Mouse (Mus musculus) adrenal gland, adult (tissue): Measurements from ENCODE around the gene Capn7.

Experiments
- DNase-seq, 2 experiments: peaks; one replicate each; pipeline ENCODE4 v3.0.0; 2022 to 2023; ENCODE audit warnings: low spot score in 1 of 2; ENCODE audit not compliant: inconsistent age in 2 of 2

Capn7 gene

DNA sequence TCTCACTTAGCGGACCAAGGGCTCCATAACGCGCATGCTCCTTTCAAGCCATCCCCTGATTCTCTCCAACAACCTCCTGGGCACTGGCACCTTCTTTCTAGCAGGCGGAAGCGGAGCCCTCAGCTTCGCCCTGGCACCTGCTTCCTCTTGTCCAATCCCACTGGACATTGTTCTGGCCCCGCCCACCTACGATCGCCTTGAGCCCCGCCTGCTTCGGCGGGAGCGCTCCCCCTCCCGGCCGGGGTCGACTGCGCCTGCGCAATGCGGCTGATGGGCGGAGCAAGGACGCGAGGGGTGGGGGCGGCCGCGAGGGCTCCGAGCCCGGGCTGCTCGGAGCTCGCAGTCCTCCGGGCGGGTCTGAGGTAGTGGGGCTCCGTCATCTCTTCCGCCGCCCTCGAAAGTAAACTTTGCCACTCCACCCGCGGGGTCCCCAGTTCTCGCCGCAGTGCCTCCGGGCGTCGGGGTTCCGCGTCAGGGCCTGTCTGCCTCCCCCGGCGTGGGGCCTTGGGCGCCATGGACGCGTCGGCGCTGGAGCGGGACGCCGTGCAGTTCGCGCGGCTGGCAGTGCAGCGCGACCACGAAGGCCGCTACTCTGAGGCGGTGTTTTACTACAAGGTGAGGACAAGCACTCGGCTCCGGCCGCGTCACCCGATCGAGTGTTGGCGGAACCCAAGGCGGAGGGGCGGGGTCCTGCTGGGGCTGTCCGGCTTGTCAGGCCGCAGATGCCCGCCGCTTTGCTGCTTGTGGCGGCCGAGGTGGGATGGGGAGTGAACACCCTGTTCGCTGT, at the start of gene Capn7:
TSS of gene Capn7 (plus strand) at position 270 of the 787 bp plus-strand sequence.
- peak; percentile 98 to 99 for DNase-seq

GRCm38 (mm10) chr14:31313192-31313591, 23.2 kb upstream of the Capn7 start:
- DNase-seq = no peak

GRCm38 (mm10) chr14:31316613-31317012, 19.8 kb upstream of the Capn7 start:
- peak; percentile 70 to 72 for DNase-seq

- no peak for DNase-seq
Observed at GRCm38 (mm10) chr14:31317754-31318153, 18.7 kb upstream of the Capn7 start.

GRCm38 (mm10) chr14:31319546-31319945, 16.9 kb upstream of the Capn7 start:
- DNase-seq = no peak

- DNase-seq = no peak
Observed at GRCm38 (mm10) chr14:31321181-31321580, 15.3 kb upstream of the Capn7 start.

DNA sequence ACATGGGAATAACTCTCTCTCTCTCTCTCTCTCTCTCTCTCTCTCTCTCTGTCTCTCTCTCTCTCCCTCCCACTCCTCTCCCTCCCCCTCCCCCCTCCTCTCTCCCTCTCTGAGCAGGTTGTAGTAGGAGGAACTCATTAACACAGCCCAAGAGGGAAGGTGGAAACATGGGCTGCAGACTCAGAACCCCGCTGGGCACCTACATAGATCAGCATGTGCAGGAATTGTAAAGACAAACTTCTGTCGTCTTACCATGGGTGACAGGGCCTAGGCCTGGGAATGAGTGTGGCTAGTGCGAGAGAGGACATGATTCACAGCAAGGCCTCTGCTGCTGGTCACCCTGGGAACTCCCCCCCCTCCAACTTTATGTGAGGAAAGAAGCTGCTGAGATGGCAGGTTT, 14.2 kb upstream of the Capn7 start:
- no peak for DNase-seq

- no peak for DNase-seq
Observed at GRCm38 (mm10) chr14:31323189-31323588, 13.2 kb upstream of the Capn7 start.

- DNase-seq = peak; percentile 46 to 77
Observed at GRCm38 (mm10) chr14:31323849-31324792, 12.3 kb upstream of the Capn7 start, which contains the start of gene Dnah1. Dnah1 (minus strand) TSS chr14:31323896.

DNA sequence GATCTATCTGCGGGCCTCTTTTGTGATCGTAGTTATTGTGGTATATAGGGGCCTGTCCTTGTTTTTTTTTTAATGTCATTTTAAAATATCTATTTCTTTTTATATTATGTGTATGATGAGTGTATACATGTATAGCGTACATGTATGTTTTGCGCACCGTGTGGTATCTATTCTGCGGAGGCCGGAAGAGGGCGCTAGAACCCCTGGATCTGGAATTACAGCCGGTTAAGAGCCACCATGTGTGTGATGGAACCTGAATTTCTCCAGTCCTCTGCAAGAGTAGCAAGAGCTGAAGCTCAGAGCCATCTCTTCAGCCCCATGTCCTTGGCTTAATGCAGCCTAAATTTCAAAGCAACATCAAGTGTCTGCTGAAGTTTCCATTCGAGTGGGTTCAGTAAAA, 11.6 kb upstream of the Capn7 start:
- peak in 1 of 2 experiments; percentile 47 for DNase-seq

GRCm38 (mm10) chr14:31325551-31325950, 10.9 kb upstream of the Capn7 start:
- DNase-seq = no peak

DNA sequence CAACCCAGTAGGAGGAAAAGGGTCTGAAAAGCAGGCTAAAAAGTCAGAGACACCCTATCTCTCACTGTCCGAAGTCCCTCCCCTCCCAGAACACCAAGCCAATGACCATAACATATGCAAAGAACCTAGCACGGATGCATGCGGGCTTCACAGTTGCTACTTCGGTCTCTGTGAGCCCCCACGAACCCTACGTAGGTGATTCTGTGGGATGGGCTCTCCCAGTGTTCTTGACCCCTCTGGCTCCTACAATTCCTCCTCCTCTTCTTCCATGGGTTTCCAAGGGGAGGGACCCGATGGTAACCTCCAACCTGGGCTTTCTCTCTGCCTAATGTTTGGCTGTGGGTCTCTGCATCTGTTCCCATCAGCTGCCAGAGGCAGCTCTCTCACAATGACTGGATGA, 9.7 kb upstream of the Capn7 start:
- no peak for DNase-seq

GRCm38 (mm10) chr14:31327196-31327595, 9.2 kb upstream of the Capn7 start:
- no peak for DNase-seq

DNA sequence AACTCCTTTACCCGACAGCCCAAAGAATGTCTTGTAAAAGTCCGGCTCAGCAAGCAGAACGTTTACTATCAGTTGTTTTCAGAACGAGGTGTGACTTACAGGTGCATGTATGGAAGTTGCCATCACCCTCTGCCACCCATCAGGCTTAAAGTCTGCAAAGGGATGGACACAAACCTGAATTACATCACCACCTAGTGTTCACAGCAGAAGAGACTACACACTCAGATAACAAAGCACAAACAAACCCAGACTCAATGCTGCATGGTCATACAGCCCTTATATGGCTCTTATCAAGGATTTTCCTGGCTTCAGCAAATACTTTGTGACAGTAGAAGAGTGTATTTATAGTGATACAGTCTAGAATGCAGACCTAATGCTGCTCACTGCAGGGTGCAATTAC, 8.8 kb upstream of the Capn7 start:
- DNase-seq = no peak

GRCm38 (mm10) chr14:31329741-31330140, 6.7 kb upstream of the Capn7 start:
- DNase-seq = no peak

- DNase-seq = no peak
Observed at GRCm38 (mm10) chr14:31330957-31331356, 5.5 kb upstream of the Capn7 start.

GRCm38 (mm10) chr14:31335765-31336164, 673 bp upstream of the Capn7 start:
- no peak for DNase-seq

- DNase-seq = no peak
Observed at GRCm38 (mm10) chr14:31337406-31337805, 968 bp downstream of the Capn7 start.

DNA sequence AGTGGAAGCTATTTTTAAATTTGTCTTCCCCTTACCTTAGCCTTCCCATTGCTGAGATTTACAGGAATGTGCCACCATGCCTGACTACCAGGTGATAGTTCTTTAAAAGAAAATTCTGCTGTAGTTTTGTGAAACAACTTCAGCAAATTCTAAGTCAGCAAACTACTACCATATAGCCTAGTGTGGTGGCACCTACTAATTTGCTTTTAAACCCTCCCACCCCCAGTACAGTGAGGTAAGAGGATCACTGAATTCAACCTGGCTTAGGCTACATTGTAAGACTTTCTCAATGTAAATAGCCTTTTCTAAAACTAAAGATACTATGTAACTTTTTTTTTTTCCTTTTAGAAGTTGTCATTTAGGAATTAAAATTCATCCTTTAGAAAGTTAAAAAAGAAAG, 1.5 kb downstream of the Capn7 start:
- DNase-seq = no peak

GRCm38 (mm10) chr14:31343241-31343640, 6.8 kb downstream of the Capn7 start:
- DNase-seq = no peak

- no peak for DNase-seq
Observed at GRCm38 (mm10) chr14:31345367-31345766, 8.9 kb downstream of the Capn7 start.

DNA sequence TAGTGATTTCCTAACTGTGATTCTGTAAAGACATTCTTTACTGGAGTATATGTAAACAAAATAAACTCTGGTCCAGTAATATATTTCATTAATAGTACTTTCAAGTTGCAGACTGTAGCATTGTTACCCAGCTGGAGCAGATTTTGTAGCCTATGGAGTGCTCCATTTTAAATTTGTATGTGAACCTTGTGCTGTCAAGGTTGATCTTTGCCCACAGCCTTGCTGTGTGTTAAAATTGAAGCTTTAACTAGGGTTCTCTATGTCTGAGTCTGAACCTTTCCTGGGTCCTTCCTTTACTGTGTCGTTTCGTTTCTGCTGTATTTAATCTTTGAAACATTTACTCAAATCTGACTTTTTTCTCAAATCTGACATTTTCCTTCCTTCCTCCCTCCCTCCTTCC, 25.8 kb downstream of the Capn7 start:
- DNase-seq = no peak
